Mouse (Mus musculus): ENCODE data around the gene Pisd. TPM values are rescaled to one million over a fixed set of nuclear protein-coding genes. Genes with fewer than 3 reads are reported as not detected.
"Not testable (repeated sequence)": the region's sequence is repeated elsewhere in the genome, so short reads cannot be mapped to it uniquely, and the experiment has no call there.

The Pisd gene
- polyA plus RNA-seq (2014; fragmentation: Nextera tagmentation; extraction: Ambion mirVana): 57.2 and 61.3 TPM in 2 replicates

- no peak within 1 kb of the TSS for H3K27ac ChIP-seq (replicated peaks; ENCODE audit: low read depth, low read length)
- H3K4me3 ChIP-seq (ENCODE audit: low read depth, low read length): peak within 1 kb of the TSS; percentile 66
- H3K36me3 ChIP-seq (ENCODE audit: control insufficient read depth, insufficient read depth, low read length): peaks cover 2% of the 10 kb centered on the region; the same call in 1 of the 2 replicates
- peak within 1 kb of the TSS; percentile 62 for H3K9ac ChIP-seq (ENCODE audit: low read length)
- H3K4me2 ChIP-seq (ENCODE audit: low read depth, severe bottlenecking): peak within 1 kb of the TSS; percentile 76
- H3K4me1 ChIP-seq (ENCODE audit: control insufficient read depth, insufficient read depth, low read length): no peaks in the 10 kb centered on the region
- DNase-seq (ENCODE audit: low spot score): peak; percentile 93
- no peaks in the 10 kb centered on the region for H3K27me3 ChIP-seq (ENCODE audit: control insufficient read depth, insufficient read depth, low read length)
- under 1% methylated on average over 52 of the region's 52 CpGs for WGBS
- no peaks in the 10 kb centered on the region for H3K9me3 ChIP-seq (ENCODE audit: control insufficient read depth, low read length)
- peak; percentile 97 for ATAC-seq (ENCODE audit: insufficient number of reproducible peaks, low FRiP score, low TSS enrichment, low read depth)
Measured at GRCm38 (mm10) chr5:32785313-32785915, at the start of gene Pisd. Gene Pisd (minus strand): TSS chr5:32785646.

- ATAC-seq (ENCODE audit: insufficient number of reproducible peaks, low FRiP score, low TSS enrichment, low read depth): no peak
- Histone ChIP-seq H3K27me3 (ENCODE audit: control insufficient read depth, insufficient read depth, low read length) (no peaks in the 10 kb centered on the region), H3K4me1 (ENCODE audit: control insufficient read depth, insufficient read depth, low read length) (no peaks in the 10 kb centered on the region), H3K4me2 (ENCODE audit: low read depth, severe bottlenecking) (no peak overlapping the region), H3K36me3 (ENCODE audit: control insufficient read depth, insufficient read depth, low read length) (peaks cover 17% of the 10 kb centered on the region; the same call in 1 of the 2 replicates), H3K4me3 (ENCODE audit: low read depth, low read length) (no peak overlapping the region), H3K9me3 (ENCODE audit: control insufficient read depth, low read length) (no peaks in the 10 kb centered on the region), H3K9ac (ENCODE audit: low read length) (no peak overlapping the region), H3K27ac (replicated peaks; ENCODE audit: low read depth, low read length) (no peak overlapping the region)
- no peak for DNase-seq (ENCODE audit: low spot score)
- 76% methylated on average over 1 of the region's 1 CpGs for WGBS
Measured at GRCm38 (mm10) chr5:32834497-32834896, 49.1 kb upstream of the Pisd start.

- no peak overlapping the region for H3K27ac ChIP-seq (replicated peaks; ENCODE audit: low read depth, low read length)
- peaks cover 15% of the 10 kb centered on the region for H3K36me3 ChIP-seq (ENCODE audit: control insufficient read depth, insufficient read depth, low read length)
- H3K9ac ChIP-seq (ENCODE audit: low read length): no peak overlapping the region
- H3K4me2 ChIP-seq (ENCODE audit: low read depth, severe bottlenecking): no peak overlapping the region
- no peaks in the 10 kb centered on the region for H3K27me3 ChIP-seq (ENCODE audit: control insufficient read depth, insufficient read depth, low read length)
- ATAC-seq (ENCODE audit: insufficient number of reproducible peaks, low FRiP score, low TSS enrichment, low read depth) (no peak), DNase-seq (ENCODE audit: low spot score) (no peak)
- H3K4me3 ChIP-seq (ENCODE audit: low read depth, low read length): no peak overlapping the region
- no peaks in the 10 kb centered on the region for H3K4me1 ChIP-seq (ENCODE audit: control insufficient read depth, insufficient read depth, low read length)
- WGBS: 92% methylated on average over 2 of the region's 2 CpGs
- no peaks in the 10 kb centered on the region for H3K9me3 ChIP-seq (ENCODE audit: control insufficient read depth, low read length)
Measured at GRCm38 (mm10) chr5:32830054-32830453, 44.6 kb upstream of the Pisd start.

GRCm38 (mm10) chr5:32828766-32829165 lies 43.3 kb upstream of the Pisd start:
- DNase-seq (ENCODE audit: low spot score); H3K4me1 ChIP-seq (ENCODE audit: control insufficient read depth, insufficient read depth, low read length); H3K27ac ChIP-seq (replicated peaks; ENCODE audit: low read depth, low read length); H3K4me3 ChIP-seq (ENCODE audit: low read depth, low read length); H3K9ac ChIP-seq (ENCODE audit: low read length); ATAC-seq (ENCODE audit: insufficient number of reproducible peaks, low FRiP score, low TSS enrichment, low read depth); H3K4me2 ChIP-seq (ENCODE audit: low read depth, severe bottlenecking); H3K9me3 ChIP-seq (ENCODE audit: control insufficient read depth, low read length); H3K27me3 ChIP-seq (ENCODE audit: control insufficient read depth, insufficient read depth, low read length): not testable (repeated sequence)
- WGBS: 98% methylated on average over 1 of the region's 1 CpGs
- H3K36me3 ChIP-seq (ENCODE audit: control insufficient read depth, insufficient read depth, low read length): peaks cover 13% of the 10 kb centered on the region

GRCm38 (mm10) chr5:32827009-32827408 lies 41.6 kb upstream of the Pisd start, which contains the start of gene Gm20671:
Gene Gm20671 (minus strand): TSS chr5:32827109.
- Histone ChIP-seq H3K4me2 (ENCODE audit: low read depth, severe bottlenecking) (no peak within 1 kb of the TSS), H3K4me3 (ENCODE audit: low read depth, low read length) (no peak within 1 kb of the TSS), H3K27ac (replicated peaks; ENCODE audit: low read depth, low read length) (no peak within 1 kb of the TSS), H3K36me3 (ENCODE audit: control insufficient read depth, insufficient read depth, low read length) (peaks cover 16% of the 10 kb centered on the region), H3K9me3 (ENCODE audit: control insufficient read depth, low read length) (no peaks in the 10 kb centered on the region), H3K4me1 (ENCODE audit: control insufficient read depth, insufficient read depth, low read length) (no peaks in the 10 kb centered on the region), H3K27me3 (ENCODE audit: control insufficient read depth, insufficient read depth, low read length) (no peaks in the 10 kb centered on the region), H3K9ac (ENCODE audit: low read length) (no peak within 1 kb of the TSS)
- 92% methylated on average over 7 of the region's 7 CpGs for WGBS
- ATAC-seq (ENCODE audit: insufficient number of reproducible peaks, low FRiP score, low TSS enrichment, low read depth) (no peak), DNase-seq (ENCODE audit: low spot score) (no peak)

- Histone ChIP-seq H3K27ac (replicated peaks; ENCODE audit: low read depth, low read length) (no peak overlapping the region), H3K4me2 (ENCODE audit: low read depth, severe bottlenecking) (no peak overlapping the region), H3K27me3 (ENCODE audit: control insufficient read depth, insufficient read depth, low read length) (no peaks in the 10 kb centered on the region), H3K36me3 (ENCODE audit: control insufficient read depth, insufficient read depth, low read length) (peaks cover 21% of the 10 kb centered on the region; the same call in 1 of the 2 replicates), H3K4me3 (ENCODE audit: low read depth, low read length) (no peak overlapping the region), H3K4me1 (ENCODE audit: control insufficient read depth, insufficient read depth, low read length) (no peaks in the 10 kb centered on the region), H3K9ac (ENCODE audit: low read length) (no peak overlapping the region), H3K9me3 (ENCODE audit: control insufficient read depth, low read length) (no peaks in the 10 kb centered on the region)
- no peak for DNase-seq (ENCODE audit: low spot score)
- WGBS: 95% methylated on average over 8 of the region's 8 CpGs
- ATAC-seq (ENCODE audit: insufficient number of reproducible peaks, low FRiP score, low TSS enrichment, low read depth): no peak
Measured at GRCm38 (mm10) chr5:32820471-32820870, 35.0 kb upstream of the Pisd start.

- WGBS: 92% methylated on average over 4 of the region's 4 CpGs
- Histone ChIP-seq H3K4me2 (ENCODE audit: low read depth, severe bottlenecking) (no peak overlapping the region), H3K4me3 (ENCODE audit: low read depth, low read length) (no peak overlapping the region), H3K27me3 (ENCODE audit: control insufficient read depth, insufficient read depth, low read length) (no peaks in the 10 kb centered on the region), H3K9me3 (ENCODE audit: control insufficient read depth, low read length) (no peaks in the 10 kb centered on the region), H3K36me3 (ENCODE audit: control insufficient read depth, insufficient read depth, low read length) (peaks cover 9% of the 10 kb centered on the region; the same call in 1 of the 2 replicates), H3K9ac (ENCODE audit: low read length) (no peak overlapping the region), H3K27ac (replicated peaks; ENCODE audit: low read depth, low read length) (no peak overlapping the region), H3K4me1 (ENCODE audit: control insufficient read depth, insufficient read depth, low read length) (no peaks in the 10 kb centered on the region)
- no peak for ATAC-seq (ENCODE audit: insufficient number of reproducible peaks, low FRiP score, low TSS enrichment, low read depth)
- DNase-seq (ENCODE audit: low spot score): no peak
Measured at GRCm38 (mm10) chr5:32815396-32815795, 29.9 kb upstream of the Pisd start.

GRCm38 (mm10) chr5:32786454-32786853 lies 1.0 kb upstream of the Pisd start:
- DNase-seq (ENCODE audit: low spot score); H3K27ac ChIP-seq (replicated peaks; ENCODE audit: low read depth, low read length); H3K36me3 ChIP-seq (ENCODE audit: control insufficient read depth, insufficient read depth, low read length); H3K4me2 ChIP-seq (ENCODE audit: low read depth, severe bottlenecking); H3K4me1 ChIP-seq (ENCODE audit: control insufficient read depth, insufficient read depth, low read length); H3K9ac ChIP-seq (ENCODE audit: low read length); H3K27me3 ChIP-seq (ENCODE audit: control insufficient read depth, insufficient read depth, low read length); ATAC-seq (ENCODE audit: insufficient number of reproducible peaks, low FRiP score, low TSS enrichment, low read depth); H3K4me3 ChIP-seq (ENCODE audit: low read depth, low read length); H3K9me3 ChIP-seq (ENCODE audit: control insufficient read depth, low read length): not testable (repeated sequence)
- WGBS: 95% methylated on average over 1 of the region's 1 CpGs

- H3K4me1 ChIP-seq (ENCODE audit: control insufficient read depth, insufficient read depth, low read length): no peaks in the 10 kb centered on the region
- no peaks in the 10 kb centered on the region for H3K9me3 ChIP-seq (ENCODE audit: control insufficient read depth, low read length)
- H3K4me3 ChIP-seq (ENCODE audit: low read depth, low read length): peak overlapping the region; percentile 66
- WGBS: 28% methylated on average over 5 of the region's 5 CpGs
- H3K9ac ChIP-seq (ENCODE audit: low read length): peak overlapping the region; percentile 62
- no peak for DNase-seq (ENCODE audit: low spot score)
- no peak for ATAC-seq (ENCODE audit: insufficient number of reproducible peaks, low FRiP score, low TSS enrichment, low read depth)
- H3K27me3 ChIP-seq (ENCODE audit: control insufficient read depth, insufficient read depth, low read length): no peaks in the 10 kb centered on the region
- peak overlapping the region; percentile 76 for H3K4me2 ChIP-seq (ENCODE audit: low read depth, severe bottlenecking)
- no peak overlapping the region for H3K27ac ChIP-seq (replicated peaks; ENCODE audit: low read depth, low read length)
- H3K36me3 ChIP-seq (ENCODE audit: control insufficient read depth, insufficient read depth, low read length): peaks cover 2% of the 10 kb centered on the region; the same call in 1 of the 2 replicates
Measured at GRCm38 (mm10) chr5:32784726-32785125, 720 bp downstream of the Pisd start.
